Mouse (Mus musculus) natural killer cell, adult 2 months (primary cell): Measurements from ENCODE around the gene Atp5j.

Experiments used
- DNase-seq, 2 experiments: peaks; one replicate each; pipeline ENCODE4 v3.0.0; 2022; ENCODE audit warnings: low spot score in 2 of 2

Gene Atp5j

DNA sequence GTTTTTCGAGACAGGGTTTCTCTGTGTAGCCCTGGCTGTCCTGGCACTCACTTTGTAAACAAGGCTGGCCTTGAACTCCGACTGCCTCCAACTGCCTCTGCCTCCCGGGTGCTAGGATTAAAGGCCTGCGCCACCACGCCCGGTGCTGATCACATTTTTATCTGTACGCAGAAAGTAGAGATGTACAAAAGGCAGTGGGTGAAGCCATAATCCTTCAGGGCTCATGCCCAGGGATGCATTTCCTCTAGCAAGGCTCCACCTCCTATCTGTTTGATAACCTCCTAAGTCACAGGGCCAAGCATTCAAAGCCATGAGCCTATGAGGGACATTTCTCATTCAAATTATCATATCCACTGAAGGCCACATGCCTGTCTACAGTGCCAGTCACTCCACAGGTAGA lies 27.6 kb downstream of the Atp5j start:
- DNase-seq: no peak

DNA sequence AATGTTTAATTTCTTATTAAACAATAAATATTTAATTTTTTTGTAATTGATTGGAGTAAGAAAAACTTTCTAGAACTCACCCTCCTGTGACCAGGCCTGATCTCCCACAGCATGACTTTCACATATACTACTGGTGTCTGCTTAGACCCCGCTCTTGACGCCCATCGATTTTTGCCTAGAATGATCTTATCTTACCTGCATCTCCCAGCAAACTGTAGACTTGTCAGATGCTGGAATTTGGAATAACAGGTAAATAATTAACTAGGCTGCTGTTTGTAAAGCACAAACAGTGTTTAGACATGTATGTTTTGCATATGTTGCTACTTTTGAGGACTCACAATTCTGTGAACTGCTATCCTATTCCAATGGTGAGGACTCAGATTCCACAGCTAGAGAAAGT lies 29.2 kb downstream of the Atp5j start:
- DNase-seq: no peak

DNA sequence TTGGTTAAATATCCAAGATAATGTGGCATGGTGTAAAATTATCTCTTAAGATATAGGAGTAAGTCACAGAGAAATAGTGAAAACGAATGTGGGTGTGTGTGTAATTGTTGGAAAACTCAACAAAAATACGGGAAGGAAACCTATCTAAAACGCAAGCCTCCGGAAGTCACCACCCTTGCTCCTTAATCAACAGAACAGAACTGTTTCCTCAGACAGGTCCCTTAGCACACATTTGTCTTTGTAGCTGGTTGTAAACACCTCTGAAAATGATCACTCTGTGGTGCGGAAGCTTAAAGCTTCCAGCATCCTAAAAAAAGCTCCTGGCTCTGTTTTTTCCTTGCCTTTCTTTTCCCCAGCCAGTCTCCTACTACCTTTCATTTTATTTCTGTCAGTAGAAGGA lies 30.6 kb downstream of the Atp5j start:
- no peak for DNase-seq

DNA sequence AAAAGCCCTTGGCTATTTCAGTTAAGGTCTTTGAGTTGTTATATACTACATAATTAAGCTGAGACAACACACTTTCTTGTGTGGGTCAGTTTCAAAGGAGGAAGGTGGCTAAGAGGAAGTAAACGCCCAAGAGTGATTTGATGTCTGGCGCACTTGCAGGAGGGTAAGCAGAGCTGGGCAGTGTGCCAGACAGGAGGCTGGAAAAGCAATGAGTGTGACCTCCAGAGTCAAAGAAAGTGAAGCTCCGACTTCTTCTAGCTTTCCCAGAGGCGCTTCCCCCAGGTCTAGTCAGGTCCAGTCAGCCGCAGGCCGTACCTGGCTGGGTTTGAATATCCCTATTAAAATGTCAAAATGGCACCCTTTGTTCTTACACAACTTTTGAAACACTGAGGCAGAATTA lies 33.2 kb downstream of the Atp5j start:
- no peak for DNase-seq

DNA sequence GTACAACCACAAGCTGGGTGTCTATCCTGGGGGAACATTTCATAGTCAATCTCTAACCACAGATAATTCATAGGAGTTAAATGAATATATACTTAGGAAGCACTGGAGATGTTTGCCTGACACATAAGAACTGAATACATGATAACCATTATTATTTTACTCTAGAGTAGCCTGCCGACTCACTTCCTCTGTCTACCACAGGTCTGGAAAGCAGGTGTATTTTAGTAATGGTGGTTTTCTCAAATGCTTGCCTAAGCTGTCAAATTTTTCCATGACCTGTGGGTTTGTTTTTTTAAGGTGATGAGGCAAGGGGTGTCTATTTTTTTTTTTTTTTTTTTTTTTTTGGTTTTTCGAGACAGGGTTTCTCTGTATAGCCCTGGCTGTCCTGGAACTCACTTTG lies 35.4 kb downstream of the Atp5j start:
- DNase-seq: no peak

DNA sequence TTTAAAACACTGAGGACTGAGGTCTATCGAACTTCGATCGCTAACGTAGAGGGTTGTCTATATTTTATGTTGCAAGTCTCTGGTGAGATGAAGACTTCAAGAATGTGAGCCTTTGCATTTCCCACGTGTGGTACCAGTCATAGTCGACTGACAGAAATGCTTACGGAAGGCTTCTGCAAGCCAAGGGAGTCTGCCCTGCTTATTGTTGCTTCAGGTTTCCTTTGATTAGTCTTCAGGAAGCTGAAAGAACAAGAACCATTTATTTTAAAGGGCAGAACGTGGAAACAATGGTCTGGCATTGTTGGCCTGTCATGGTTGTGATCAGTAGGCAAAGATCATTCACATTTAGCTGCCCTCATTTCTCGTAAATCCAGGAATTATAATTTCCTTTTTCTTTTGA lies 38.7 kb downstream of the Atp5j start:
- DNase-seq: no peak

DNA sequence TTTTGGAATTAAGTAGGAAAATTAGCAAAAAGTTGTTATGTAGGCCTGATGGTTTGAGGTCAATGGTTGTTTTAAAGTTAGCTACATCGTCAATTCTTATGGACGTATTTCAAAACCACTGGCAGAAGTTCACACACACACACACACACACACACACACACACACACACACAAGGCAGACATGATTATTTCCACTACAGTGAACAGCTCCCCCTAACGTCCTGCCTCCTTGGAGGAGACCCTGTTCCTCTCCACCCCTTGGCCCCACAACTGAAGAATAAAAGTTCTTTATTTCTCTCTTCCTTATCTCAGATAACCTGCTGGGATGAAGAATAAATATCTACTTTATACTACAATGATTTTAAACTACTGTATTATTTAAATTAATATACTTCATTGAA lies 40.1 kb downstream of the Atp5j start:
- no peak for DNase-seq

DNA sequence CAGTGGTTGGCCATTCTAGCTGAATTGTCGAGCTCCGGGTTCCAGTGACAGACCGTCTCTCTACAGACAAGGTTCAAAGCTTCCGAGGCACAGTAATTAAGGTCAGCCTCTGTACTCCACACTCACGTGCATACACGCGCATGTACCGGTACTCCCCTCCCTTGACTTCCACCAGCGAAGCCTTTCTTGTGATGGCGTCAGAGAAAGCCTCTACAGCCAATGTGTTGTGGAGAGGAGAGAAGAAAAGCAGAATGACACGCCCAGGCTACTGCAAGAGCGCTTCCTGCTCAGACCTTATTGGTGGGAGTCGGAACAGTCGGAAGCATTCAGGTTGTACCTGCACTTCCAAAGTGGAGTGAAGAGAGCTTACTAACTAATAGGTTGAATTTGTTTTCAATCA lies 42.0 kb downstream of the Atp5j start:
- no peak for DNase-seq

DNA sequence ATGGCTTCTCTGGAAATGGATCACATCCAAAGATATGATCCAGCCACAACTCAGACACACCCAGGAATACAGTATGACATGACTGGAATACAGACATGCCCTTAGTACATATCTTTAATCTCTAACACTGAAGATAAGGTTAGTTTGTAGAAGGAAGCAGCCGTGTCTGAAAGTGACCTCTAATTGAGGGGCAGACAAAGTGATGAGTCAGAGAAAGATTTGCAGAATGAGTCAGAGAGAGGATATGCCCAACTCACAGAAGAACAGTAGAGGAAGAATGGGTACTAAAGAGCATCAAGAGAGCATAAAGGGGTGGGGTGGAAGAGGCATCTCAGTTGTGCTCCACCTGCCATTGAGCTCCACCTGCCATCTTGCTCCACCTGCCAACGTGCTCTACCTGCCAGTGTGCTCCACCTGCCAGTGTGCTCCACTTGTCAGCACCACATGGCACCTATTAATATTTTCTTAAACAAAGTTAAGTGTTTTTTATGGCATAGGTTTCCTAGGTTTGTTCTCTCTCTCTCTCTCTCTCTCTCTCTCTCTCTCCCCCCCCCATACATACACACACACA lies 44.7 kb downstream of the Atp5j start:
- DNase-seq: no peak

DNA sequence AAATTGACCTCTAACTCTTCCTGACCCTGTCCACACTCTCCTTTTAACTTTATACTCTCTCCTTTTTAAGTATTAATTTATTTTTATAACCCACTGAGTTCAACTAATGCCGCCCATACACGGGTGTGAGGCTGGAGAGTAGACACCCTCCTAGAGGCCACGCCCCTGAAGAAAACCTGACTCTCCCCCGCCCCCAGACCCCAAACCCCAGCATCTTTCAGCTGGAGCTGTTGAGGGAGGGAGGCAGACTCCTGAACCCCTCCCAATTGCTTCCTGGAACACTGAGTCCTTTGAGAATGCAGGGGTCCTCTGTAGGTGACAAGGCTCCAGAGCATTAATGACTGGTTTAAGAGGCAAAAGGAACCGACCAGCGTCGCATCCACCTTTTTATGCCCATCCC lies 50.5 kb downstream of the Atp5j start:
- DNase-seq: no peak

DNA sequence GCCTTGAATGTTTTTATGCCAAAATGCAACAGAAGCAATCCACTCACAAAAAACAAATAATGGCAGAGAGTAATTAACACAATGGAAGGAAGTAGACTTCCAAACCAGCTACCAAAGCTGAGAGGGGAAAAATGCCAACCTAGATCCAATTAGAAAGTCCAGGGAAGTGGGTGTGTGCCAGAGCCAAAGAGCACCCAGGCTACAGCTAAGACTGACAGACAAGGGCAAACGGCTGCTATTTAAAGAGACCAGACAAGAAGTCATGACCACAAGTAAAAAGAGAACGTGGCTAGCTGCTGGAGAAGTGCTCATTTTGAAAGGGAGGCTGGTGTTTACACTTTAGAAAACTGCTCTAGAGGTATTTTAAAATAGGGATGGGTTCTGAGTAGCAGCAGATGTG lies 52.1 kb downstream of the Atp5j start:
- DNase-seq: no peak

DNA sequence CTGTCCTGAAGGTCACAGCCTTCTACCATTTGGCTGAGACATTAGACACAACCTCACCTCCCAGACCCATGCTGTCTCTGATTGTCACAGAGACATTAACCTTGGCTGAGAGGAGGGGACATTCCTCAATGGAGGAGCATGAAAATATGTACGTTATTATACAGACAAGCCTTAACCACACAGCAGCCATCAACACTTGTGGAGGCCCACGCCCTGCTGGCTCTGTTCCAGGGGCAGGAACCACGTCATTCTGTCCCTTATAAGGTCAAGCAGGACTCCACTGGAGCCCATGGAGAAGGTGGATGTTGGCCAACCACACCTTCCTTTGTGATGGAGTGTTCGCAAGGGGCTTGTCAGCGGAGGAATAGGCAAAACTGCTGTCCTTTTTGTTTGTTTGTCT lies 55.7 kb downstream of the Atp5j start:
- DNase-seq: no peak

DNA sequence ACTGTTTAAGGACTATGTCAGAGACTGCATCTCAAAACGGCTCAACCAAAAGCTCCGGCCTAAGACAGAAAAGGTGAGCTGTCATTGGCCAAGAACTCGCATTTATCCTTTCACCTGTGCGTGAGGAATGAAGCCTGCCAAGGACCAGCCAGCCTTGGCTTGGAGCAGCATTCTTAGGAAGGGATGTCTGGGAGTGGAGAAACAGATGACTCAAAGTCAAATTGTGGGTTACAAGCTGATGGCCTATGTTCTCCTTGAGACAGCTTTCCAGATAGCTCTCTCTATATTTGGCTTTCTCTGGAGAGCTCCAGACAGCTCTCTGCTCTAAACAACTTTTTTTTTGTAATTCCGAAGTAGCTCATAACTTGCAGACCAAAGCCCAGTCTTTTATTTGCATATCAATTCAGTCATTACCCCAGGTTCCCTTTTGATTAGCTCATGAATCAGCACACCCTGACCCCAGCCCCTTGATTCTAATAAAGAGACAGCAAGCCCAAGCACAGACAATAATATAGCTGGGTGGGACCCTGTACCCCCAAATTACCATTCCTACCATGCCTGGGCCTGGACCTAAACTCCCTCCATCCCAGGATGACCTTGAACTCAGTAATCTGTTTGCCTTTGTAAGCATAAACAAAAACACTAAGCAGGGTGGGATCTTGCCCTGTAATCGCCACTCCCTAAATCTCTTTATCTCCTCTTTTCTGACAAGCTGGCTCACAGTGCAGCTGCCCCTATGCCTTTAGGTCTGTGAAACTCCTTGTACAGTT lies 56.4 kb downstream of the Atp5j start:
- no peak for DNase-seq

DNA sequence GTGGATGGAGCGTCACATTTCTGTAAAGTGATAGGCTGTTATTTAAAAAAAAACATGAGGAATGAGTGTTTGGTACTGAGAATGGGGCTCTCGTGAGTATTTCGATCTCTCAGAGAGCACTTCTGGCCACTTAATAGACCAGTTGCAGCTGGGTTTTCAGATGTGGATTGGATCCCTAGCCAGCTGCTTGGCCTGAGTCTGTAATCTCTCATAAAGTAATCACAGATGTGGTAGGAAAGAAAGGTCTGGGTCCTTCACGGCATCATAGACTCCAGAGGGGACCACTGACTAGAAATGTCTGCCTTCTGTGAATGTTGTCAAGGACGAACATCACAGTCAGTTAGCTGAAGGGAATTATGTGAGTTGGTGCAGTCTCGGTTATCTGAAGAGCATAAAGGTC lies 57.0 kb downstream of the Atp5j start:
- no peak for DNase-seq
